Mouse (Mus musculus) forebrain, embryonic 12.5 days (tissue): ENCODE data around the gene Tpcn2. TPM values are rescaled to one million over a fixed set of nuclear protein-coding genes. Genes with fewer than 3 reads are reported as not detected.
A peak's percentile ranks its signal among the peaks of the same experiment; 100 is the strongest.

Source experiments
- ATAC-seq: fragments of 200-750 bp; cut with Nextera tagmentation; 2 replicates; pipeline ENCODE4 v1.8.0; 2017; ENCODE audit warnings: moderate TSS enrichment; ENCODE audit not compliant: low FRiP score
- H3K27ac ChIP-seq: fragments of 300-500 bp; sonication (generic); 2 replicates; pipeline ENCODE4 v1.5.1; 2016; ENCODE audit warnings: mild to moderate bottlenecking
- H3K27me3 ChIP-seq: fragments of 300-500 bp; sonication (generic); 2 replicates; pipeline ENCODE4 v1.6.1; 2016; ENCODE audit warnings: mild to moderate bottlenecking
- H3K36me3 ChIP-seq: fragments of 300-500 bp; sonication (generic); replicated peaks from 2 replicates; pipeline ENCODE4 v1.6.1; 2016; ENCODE audit warnings: mild to moderate bottlenecking
- H3K4me1 ChIP-seq: fragments of 300-500 bp; sonication (generic); 2 replicates; pipeline ENCODE4 v1.6.1; 2016
- H3K4me2 ChIP-seq: fragments of 300-500 bp; sonication (generic); 2 replicates; pipeline ENCODE4 v1.6.1; 2016; ENCODE audit warnings: mild to moderate bottlenecking, moderate library complexity
- H3K4me3 ChIP-seq: fragments of 300-500 bp; sonication (generic); replicated peaks from 2 replicates; pipeline ENCODE4 v1.5.1; 2016; ENCODE audit warnings: mild to moderate bottlenecking
- H3K9ac ChIP-seq: fragments of 300-500 bp; sonication (generic); 2 replicates; pipeline ENCODE4 v1.6.1; 2016; ENCODE audit warnings: mild to moderate bottlenecking
- H3K9me3 ChIP-seq: fragments of 300-500 bp; sonication (generic); 2 replicates; pipeline ENCODE4 v1.6.1; 2016
- WGBS: fragments of 180-500 bp; shearing (Covaris S2); methylation state at CpG from one replicate; pipeline ENCODE4 v1.1.7; 2016; 5-methylcytosine and 5-hydroxymethylcytosine counted together
- polyA plus RNA-seq: library from polyadenylated mRNA; unstranded; fragments of >200 nt; fragmentation: Nextera tagmentation; extraction: Ambion mirVana; gene quantifications from 2 replicates; pipeline ENCODE4 v1.2.1, GENCODE M21; 2016

Gene Tpcn2
- polyA plus RNA-seq, 1 experiment from 2014 or later, result 4.8 TPM

DNA sequence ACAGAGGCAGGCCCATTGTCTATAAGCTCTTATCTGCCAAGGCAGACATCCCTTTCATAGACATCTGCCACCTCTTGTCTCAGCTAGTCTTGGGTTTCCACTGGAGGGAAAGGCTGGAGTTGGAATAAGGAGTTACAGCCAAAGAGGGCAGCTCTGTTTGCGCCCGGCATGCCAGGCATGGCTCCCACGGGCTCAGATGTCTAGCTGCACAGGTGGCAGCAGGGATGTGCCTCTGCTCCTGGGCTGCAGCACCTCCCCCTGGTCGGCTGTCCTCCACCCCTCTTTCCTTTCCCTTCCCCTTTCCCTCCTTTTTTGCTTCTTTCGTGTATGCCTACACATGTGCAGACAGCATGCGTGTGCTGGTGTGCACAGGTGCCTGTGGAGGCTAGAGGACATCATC is 91.0 kb downstream of the Tpcn2 start:
- H3K4me1 ChIP-seq, result peaks cover 28% of the 10 kb centered on the region
- no peak for ATAC-seq
- no peak overlapping the region for H3K9ac ChIP-seq
- no peaks in the 10 kb centered on the region for H3K36me3 ChIP-seq
- 85% methylated on average over 6 of the region's 6 CpGs for WGBS
- no peak overlapping the region for H3K4me3 ChIP-seq
- no peak overlapping the region for H3K4me2 ChIP-seq
- peaks cover 14% of the 10 kb centered on the region; the same call in 1 of the 2 replicates for H3K27me3 ChIP-seq
- H3K9me3 ChIP-seq, result no peaks in the 10 kb centered on the region
- no peak overlapping the region for H3K27ac ChIP-seq

DNA sequence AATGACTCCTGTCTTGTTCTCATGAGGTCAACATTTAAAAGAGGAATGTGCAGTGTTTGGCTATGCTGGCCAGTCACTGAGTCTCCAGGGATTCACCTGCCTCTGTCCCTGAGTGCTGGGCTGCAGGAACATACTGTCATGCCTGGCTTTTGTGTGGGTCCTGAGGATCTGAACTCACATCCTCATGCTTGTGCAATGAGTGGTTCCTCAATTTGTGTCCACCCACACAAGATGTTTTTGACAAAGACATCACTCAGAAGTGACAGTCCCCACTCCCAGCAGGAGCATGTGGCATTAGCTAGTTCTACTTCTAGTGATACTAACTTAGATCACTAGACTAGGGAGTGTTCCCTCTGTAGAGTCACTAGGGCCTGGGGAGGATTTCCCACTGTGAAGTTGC is 93.3 kb downstream of the Tpcn2 start:
- H3K4me2 ChIP-seq, result no peak overlapping the region
- no peaks in the 10 kb centered on the region for H3K36me3 ChIP-seq
- H3K9ac ChIP-seq, result no peak overlapping the region
- peaks cover 19% of the 10 kb centered on the region for H3K4me1 ChIP-seq
- peaks cover 3% of the 10 kb centered on the region; the same call in 1 of the 2 replicates for H3K27me3 ChIP-seq
- no peak for ATAC-seq
- no peaks in the 10 kb centered on the region for H3K9me3 ChIP-seq
- H3K27ac ChIP-seq, result no peak overlapping the region
- no peak overlapping the region for H3K4me3 ChIP-seq

DNA sequence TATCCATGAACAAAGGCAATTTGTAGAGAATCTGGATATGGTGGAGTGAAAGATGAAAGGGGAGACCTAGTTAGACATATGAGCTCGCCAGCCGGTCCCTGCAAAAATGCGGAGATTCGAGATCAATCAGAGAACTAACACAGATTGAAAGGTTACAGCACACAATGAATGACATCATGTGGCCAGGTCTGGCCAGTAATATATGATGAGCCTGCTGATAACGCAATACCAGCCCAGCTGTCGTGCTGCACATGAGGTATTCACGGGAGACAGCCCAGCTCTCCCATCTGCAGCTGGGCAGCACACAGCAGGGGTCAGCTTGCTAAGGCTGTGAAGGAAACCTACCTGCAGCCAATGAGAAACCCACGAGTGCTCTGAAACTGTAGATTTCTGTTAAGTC is 94.5 kb downstream of the Tpcn2 start:
- WGBS, result 48% methylated on average over 8 of the region's 8 CpGs

DNA sequence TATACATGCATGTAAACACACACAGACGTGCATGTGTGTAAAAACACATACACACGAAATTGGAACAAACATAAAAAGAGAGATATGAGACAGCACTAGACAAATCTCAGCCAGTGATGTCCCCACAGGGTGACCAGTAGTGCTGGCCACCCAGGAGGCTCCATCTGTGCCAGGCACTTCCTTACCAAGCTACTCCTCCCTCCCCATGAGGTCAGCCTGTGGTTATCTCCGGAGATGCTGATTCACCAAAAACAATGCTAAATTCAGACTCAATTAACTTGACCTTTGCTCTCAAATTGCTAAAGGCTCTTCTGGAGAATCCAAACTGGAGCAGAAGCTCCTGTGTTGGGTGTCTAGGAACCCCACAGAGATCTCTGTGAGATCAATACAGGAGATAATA is 96.0 kb downstream of the Tpcn2 start:
- Histone ChIP-seq H3K27me3 (no peaks in the 10 kb centered on the region), H3K27ac (no peak overlapping the region), H3K4me1 (0 out of 2 replicates have a peak, but pooled peaks cover 4% of the 10 kb centered on the region), H3K9ac (no peak overlapping the region), H3K36me3 (no peaks in the 10 kb centered on the region), H3K9me3 (no peaks in the 10 kb centered on the region), H3K4me2 (no peak overlapping the region), H3K4me3 (no peak overlapping the region)
- no peak for ATAC-seq
- WGBS, result 71% methylated on average over 3 of the region's 3 CpGs

More for the DNA sequence above, 94.5 kb downstream of the Tpcn2 start:
- H3K4me2 ChIP-seq, result no peak overlapping the region
- H3K4me3 ChIP-seq, result no peak overlapping the region
- no peaks in the 10 kb centered on the region for H3K9me3 ChIP-seq
- no peaks in the 10 kb centered on the region for H3K36me3 ChIP-seq
- H3K27ac ChIP-seq, result no peak overlapping the region
- H3K9ac ChIP-seq, result no peak overlapping the region
- no peak for ATAC-seq
- peaks cover 9% of the 10 kb centered on the region for H3K4me1 ChIP-seq
- H3K27me3 ChIP-seq, result no peaks in the 10 kb centered on the region

DNA sequence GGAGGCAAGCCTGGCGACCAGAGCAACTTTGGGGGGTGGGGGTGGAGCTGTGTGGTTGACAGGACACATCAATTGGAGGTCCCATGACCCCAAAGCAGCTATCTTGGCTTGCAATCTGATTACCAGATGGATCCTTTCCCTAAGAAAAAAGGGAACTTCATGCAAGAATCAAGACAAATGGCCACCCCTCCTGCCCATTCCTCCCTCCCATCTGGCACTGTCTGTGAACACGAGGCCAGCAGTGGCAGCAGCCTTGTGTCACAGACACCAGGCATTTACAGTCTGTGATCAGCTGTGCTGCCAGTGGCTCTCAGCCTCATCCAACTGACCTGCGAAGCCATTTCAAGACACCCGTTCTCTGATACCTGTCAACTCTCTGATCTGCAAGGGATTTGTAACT is 101.4 kb downstream of the Tpcn2 start:
- no peak overlapping the region for H3K27ac ChIP-seq
- H3K9ac ChIP-seq, result no peak overlapping the region
- H3K4me2 ChIP-seq, result no peak overlapping the region
- H3K36me3 ChIP-seq, result no peaks in the 10 kb centered on the region
- no peak overlapping the region for H3K4me3 ChIP-seq
- 73% methylated on average over 4 of the region's 4 CpGs for WGBS
- H3K27me3 ChIP-seq, result no peaks in the 10 kb centered on the region
- no peaks in the 10 kb centered on the region for H3K9me3 ChIP-seq
- H3K4me1 ChIP-seq, result peaks cover 21% of the 10 kb centered on the region
- ATAC-seq, result no peak

DNA sequence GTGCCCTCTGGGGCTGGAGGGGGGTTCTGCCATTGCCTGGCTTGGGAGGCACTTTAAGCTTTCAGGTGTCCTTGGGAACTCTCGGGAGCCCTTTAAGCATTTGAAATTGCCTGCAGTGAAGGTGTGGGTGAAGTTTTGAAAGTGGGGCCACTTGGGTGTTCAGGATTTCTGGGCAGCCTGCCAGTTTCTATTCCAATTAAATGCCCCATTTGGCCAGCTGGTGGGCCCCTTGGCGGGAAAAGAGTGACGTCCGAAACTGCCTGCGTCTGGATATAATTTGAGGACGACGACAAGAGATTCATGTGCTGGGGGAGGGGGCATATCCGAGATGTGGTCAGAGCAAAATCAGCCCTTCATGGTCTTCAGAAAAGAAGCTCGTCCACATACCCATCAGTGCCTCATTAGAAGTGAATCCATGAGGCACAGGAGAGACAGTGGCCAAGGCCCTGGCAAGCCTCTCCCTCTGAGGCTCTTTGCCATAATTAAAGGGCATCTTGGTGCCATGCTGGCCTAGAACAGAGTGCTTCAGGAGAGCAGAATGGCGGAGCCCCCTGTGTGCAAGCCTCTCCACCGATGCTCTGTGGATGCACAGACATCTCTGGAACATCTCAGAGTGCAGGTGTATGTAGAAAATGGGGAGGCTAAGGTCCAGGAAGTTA is 102.3 kb downstream of the Tpcn2 start:
- H3K9me3 ChIP-seq, result no peaks in the 10 kb centered on the region
- H3K36me3 ChIP-seq, result no peaks in the 10 kb centered on the region
- no peaks in the 10 kb centered on the region for H3K27me3 ChIP-seq
- H3K4me3 ChIP-seq, result no peak overlapping the region
- whole genome bisulfite sequencing, result 53% methylated on average over 11 of the region's 11 CpGs
- no peak overlapping the region for H3K9ac ChIP-seq
- no peak; the same call in 1 of the 2 replicates for ATAC-seq
- H3K27ac ChIP-seq, result peak overlapping the region; percentile 14; the same call in 1 of the 2 replicates
- H3K4me2 ChIP-seq, result no peak overlapping the region
- peaks cover 30% of the 10 kb centered on the region for H3K4me1 ChIP-seq

DNA sequence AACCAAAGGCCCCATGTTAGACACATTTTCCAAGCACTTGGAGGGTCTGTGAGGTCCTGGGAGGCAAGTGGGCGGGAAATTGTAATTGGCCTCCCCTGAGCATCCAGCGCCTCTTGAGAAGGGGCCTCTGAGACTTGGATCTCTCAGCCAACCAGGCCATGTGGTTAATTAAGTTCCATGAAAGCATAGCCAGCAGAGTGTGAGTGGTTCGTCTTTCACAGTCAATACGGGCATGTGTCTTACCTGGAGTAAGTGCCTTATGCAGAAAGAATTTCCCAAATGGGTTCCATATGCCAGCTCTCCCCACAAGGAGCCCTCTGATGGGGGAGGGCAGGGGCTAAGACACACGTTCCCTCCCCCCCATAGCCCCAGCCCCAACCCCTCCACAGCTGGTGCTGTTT is 104.1 kb downstream of the Tpcn2 start:
- Histone ChIP-seq H3K4me3 (no peak overlapping the region), H3K36me3 (no peaks in the 10 kb centered on the region), H3K4me1 (peaks cover 37% of the 10 kb centered on the region), H3K27ac (no peak overlapping the region), H3K9me3 (no peaks in the 10 kb centered on the region), H3K27me3 (no peaks in the 10 kb centered on the region), H3K9ac (no peak overlapping the region), H3K4me2 (no peak overlapping the region)
- WGBS, result 47% methylated on average over 5 of the region's 5 CpGs
- ATAC-seq, result no peak

DNA sequence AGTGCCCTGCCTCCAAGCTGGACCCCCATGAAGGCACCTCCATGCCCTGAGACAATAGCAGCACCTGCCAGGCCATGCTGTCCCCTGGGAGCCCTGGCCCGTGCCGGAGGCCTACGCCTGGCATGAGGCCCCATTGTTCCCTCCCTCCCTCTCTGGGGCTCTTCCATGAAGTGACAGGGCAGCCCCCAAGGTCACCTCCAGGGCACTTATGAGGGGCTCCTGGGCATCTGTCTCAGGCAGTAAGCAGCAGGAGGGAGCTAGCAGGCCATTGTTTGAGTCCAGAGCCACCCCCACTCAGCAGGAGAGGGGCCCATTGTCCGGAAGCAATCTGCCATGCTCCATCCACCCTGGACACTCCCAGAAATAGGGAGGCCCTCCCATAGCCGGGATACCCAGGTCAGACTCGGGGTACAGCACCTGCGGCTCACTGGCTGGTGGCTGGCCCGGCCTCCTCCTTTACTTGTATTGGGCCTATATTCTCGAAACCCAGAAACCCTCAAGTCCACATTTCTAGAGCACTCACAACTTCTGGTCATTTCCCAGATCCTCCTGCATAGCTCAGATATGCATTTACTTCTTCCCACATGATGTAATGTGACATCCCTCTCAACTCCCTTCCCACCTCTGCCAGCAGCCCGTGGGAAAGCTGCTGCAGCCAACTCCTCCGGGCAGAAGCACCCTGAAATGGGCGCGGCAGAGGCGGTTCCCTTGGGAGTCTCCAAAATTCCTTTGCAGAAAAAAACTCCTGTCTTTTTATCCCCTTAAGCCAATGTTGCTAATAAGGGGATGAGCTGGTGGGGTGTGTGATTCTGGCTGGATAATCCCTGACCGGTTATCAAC is 106.8 kb downstream of the Tpcn2 start:
- Histone ChIP-seq H3K9ac (peak overlapping the region; percentile 12; the same call in 1 of the 2 replicates), H3K36me3 (no peaks in the 10 kb centered on the region), H3K27me3 (no peaks in the 10 kb centered on the region), H3K27ac (peak overlapping the region; percentile 71), H3K4me3 (no peak overlapping the region), H3K4me2 (no peak overlapping the region; the same call in 1 of the 2 replicates), H3K9me3 (no peaks in the 10 kb centered on the region), H3K4me1 (peaks cover 62% of the 10 kb centered on the region)
- 28% methylated on average over 15 of the region's 15 CpGs for WGBS
- ATAC-seq, result no peak

DNA sequence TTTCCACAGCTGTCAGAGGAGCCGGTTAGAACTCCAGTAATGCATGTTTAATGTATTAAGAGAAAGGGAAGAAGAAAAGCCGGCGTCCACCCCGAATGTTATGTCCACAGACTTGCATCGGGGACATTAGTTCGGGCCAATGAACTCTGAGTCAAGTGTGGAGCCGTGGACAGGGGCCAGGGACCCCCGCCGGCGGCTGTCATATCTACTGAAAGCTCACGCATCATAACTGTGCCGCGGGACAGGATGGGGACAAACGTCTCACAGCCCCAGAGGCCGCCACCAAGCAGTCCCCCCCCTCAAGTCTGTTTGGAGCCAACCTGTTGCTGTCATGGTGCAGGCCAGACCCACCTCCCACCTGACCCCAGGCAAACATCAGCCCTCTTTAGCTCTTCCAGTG is 110.2 kb downstream of the Tpcn2 start:
- WGBS, result 36% methylated on average over 15 of the region's 15 CpGs
- Histone ChIP-seq H3K4me2 (peak overlapping the region; percentile 33), H3K9ac (0 out of 2 replicates have a peak overlapping the region, but pooled peaks have one; percentile 36), H3K27ac (peak overlapping the region; percentile 78), H3K9me3 (no peaks in the 10 kb centered on the region), H3K4me1 (peaks cover 50% of the 10 kb centered on the region), H3K27me3 (0 out of 2 replicates have a peak, but pooled peaks cover 3% of the 10 kb centered on the region), H3K36me3 (no peaks in the 10 kb centered on the region), H3K4me3 (no peak overlapping the region)
- peak; percentile 34 for ATAC-seq

DNA sequence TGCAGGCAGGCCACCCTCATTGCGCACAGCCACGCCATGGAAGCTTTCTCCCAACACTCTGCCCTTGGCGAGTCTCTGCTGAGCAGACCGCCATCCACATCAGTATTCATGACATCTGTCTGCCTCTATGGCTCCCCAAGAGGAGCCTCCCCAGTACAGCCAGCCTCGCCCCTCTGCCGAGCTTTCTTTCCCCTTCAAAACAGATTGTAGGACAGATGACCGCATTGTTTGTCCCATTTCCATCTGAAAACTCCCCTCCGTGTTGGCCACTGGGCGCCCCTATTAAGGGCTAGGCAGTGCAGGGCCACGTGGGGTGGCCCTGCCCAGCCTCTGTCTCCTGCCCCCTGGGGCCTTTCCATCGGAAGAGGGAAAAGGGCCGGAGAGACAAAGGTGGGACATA is 110.7 kb downstream of the Tpcn2 start:
- peak overlapping the region; percentile 33 for H3K4me2 ChIP-seq
- 4% methylated on average over 10 of the region's 12 CpGs for WGBS
- ATAC-seq, result peak; percentile 91
- no peak overlapping the region for H3K4me3 ChIP-seq
- no peak overlapping the region for H3K9ac ChIP-seq
- no peaks in the 10 kb centered on the region for H3K9me3 ChIP-seq
- H3K27me3 ChIP-seq, result 0 out of 2 replicates have a peak, but pooled peaks cover 3% of the 10 kb centered on the region
- H3K4me1 ChIP-seq, result peaks cover 50% of the 10 kb centered on the region
- peak overlapping the region; percentile 78 for H3K27ac ChIP-seq
- no peaks in the 10 kb centered on the region for H3K36me3 ChIP-seq

DNA sequence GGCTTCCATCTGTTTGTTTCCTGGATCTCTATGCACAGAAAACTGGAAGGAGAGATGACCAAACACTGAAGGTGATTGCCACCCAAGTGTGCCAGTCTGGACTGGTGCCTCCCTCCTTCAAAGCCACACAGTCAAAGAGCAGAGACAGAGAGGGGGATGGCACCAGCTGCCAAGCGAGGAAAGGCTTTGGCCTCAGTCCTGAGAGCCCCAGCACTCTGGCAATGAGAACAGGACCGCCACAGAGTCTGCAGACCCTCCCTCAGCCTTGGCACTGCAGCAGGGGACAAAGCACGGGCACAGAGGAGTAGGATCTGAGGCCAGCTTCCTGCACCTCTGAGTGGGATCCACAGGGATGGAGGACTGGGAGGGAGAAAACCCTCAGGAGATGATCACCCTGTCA is 114.1 kb downstream of the Tpcn2 start:
- Histone ChIP-seq H3K27me3 (peaks cover 10% of the 10 kb centered on the region; the same call in 1 of the 2 replicates), H3K4me1 (peaks cover 32% of the 10 kb centered on the region), H3K4me3 (no peak overlapping the region), H3K27ac (no peak overlapping the region), H3K9ac (no peak overlapping the region), H3K9me3 (no peaks in the 10 kb centered on the region), H3K4me2 (no peak overlapping the region), H3K36me3 (no peaks in the 10 kb centered on the region)
- 79% methylated on average over 3 of the region's 3 CpGs for WGBS
- ATAC-seq, result no peak
